Mouse (Mus musculus): ENCODE results near the gene Krt23. TPM values are rescaled to one million over a fixed set of nuclear protein-coding genes. Genes with fewer than 3 reads are reported as not detected.

Krt23 gene
- polyA plus RNA-seq, 1 experiment from 2014 or later: 8.2 TPM

DNA sequence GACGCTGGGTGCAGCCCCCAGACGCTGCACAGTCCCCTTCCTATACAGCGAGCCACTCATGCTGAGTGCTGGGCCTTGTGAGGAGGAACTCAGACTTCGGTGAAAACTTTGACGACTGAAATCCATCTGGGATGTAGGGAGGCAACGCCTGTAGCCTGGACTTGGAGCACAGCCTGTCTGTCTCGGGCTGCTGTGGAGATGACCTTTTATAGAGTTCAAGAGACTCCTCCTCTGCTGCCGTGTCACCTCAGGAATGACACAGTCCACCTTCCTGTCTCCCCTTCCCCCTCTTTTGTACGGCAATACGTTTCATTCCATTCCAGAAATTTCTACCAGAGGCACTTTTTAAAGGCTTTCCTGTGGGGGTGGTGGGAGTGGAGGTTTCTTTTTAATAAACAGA lies 55.0 kb downstream of the Krt23 start, which contains the start of gene Krt20:
Gene Krt20, minus strand, starts transcription at position 179 of the 400 bp plus-strand sequence.
- Histone ChIP-seq H3K27me3 (replicated peaks; ENCODE audit: insufficient read depth, low read length) (no peaks in the 10 kb centered on the region), H3K27ac (ENCODE audit: low read length) (no peak within 1 kb of the TSS), H3K4me3 (ENCODE audit: low read depth, low read length) (no peak within 1 kb of the TSS), H3K36me3 (ENCODE audit: insufficient read depth, low read length) (no peaks in the 10 kb centered on the region), H3K9me3 (ENCODE audit: low read length) (no peaks in the 10 kb centered on the region), H3K4me2 (replicated peaks; ENCODE audit: low read depth, low read length) (no peak within 1 kb of the TSS), H3K4me1 (ENCODE audit: insufficient read depth, low read depth, low read length) (no peaks in the 10 kb centered on the region), H3K9ac (replicated peaks; ENCODE audit: low read depth) (no peak within 1 kb of the TSS)
- ATAC-seq (no peak), DNase-seq (ENCODE audit: low spot score) (no peak)
- no peak for TF ChIP-seq EP300 (IDR thresholded peaks at IDR 0.05)
- no peak for TF ChIP-seq CTCF (IDR thresholded peaks at IDR 0.05)
- 17% methylated on average over 10 of the region's 10 CpGs for WGBS

- no peaks in the 10 kb centered on the region for H3K9me3 ChIP-seq (ENCODE audit: low read length)
- no peak overlapping the region for H3K4me2 ChIP-seq (replicated peaks; ENCODE audit: low read depth, low read length)
- H3K36me3 ChIP-seq (ENCODE audit: insufficient read depth, low read length): no peaks in the 10 kb centered on the region
- H3K4me1 ChIP-seq (ENCODE audit: insufficient read depth, low read depth, low read length): no peaks in the 10 kb centered on the region
- WGBS: 42% methylated on average over 4 of the region's 4 CpGs
- no peak for TF ChIP-seq CTCF (IDR thresholded peaks at IDR 0.05)
- no peak for TF ChIP-seq EP300 (IDR thresholded peaks at IDR 0.05)
- no peak overlapping the region for H3K9ac ChIP-seq (replicated peaks; ENCODE audit: low read depth)
- H3K27me3 ChIP-seq (replicated peaks; ENCODE audit: insufficient read depth, low read length): no peaks in the 10 kb centered on the region
- DNase-seq (ENCODE audit: low spot score) (no peak), ATAC-seq (no peak)
- no peak overlapping the region for H3K4me3 ChIP-seq (ENCODE audit: low read depth, low read length)
- H3K27ac ChIP-seq (ENCODE audit: low read length): no peak overlapping the region
Observed at GRCm38 (mm10) chr11:99436625-99437024, 56.3 kb downstream of the Krt23 start.

DNA sequence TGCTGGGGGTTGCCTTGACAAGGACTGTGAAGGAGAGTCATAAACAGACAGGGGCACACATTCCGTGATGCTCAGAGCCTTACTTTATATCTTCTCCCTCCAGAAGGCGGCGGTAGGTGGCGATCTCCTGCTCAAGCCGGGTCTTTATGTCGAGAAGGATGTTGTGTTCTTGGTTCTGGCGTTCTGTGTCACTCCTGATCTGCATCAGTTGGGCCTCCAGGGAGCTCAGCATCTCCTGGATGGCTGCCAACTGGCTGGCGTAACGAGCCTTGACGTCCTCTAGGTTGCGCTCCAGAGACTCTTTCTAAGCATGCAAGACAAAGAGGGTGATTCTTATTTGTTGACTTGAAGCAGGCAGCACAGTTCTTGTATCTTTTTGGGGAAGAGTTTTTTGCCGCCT lies 62.3 kb downstream of the Krt23 start:
- DNase-seq (ENCODE audit: low spot score): peak; percentile 43
- no peaks in the 10 kb centered on the region for H3K4me1 ChIP-seq (ENCODE audit: insufficient read depth, low read depth, low read length)
- WGBS: 36% methylated on average over 12 of the region's 12 CpGs
- H3K9me3 ChIP-seq (ENCODE audit: low read length): no peaks in the 10 kb centered on the region
- H3K36me3 ChIP-seq (ENCODE audit: insufficient read depth, low read length): no peaks in the 10 kb centered on the region
- H3K4me3 ChIP-seq (ENCODE audit: low read depth, low read length): no peak overlapping the region
- no peaks in the 10 kb centered on the region for H3K27me3 ChIP-seq (replicated peaks; ENCODE audit: insufficient read depth, low read length)
- no peak overlapping the region for H3K27ac ChIP-seq (ENCODE audit: low read length)
- no peak overlapping the region for H3K9ac ChIP-seq (replicated peaks; ENCODE audit: low read depth)
- no peak for TF ChIP-seq EP300 (IDR thresholded peaks at IDR 0.05)
- TF ChIP-seq CTCF (IDR thresholded peaks at IDR 0.05): peak; percentile 24; the same call in 1 of the 2 replicates
- no peak overlapping the region for H3K4me2 ChIP-seq (replicated peaks; ENCODE audit: low read depth, low read length)
- ATAC-seq: no peak

Other genes starting within 250 kb of the Krt23 start
- gene Krt222, start 249.1 kb downstream of the Krt23 start, polyA plus RNA-seq (2015; fragmentation: Nextera tagmentation; extraction: Ambion mirVana): 0.40 and 0.44 TPM in 2 replicates
- gene Krt24, start 207.9 kb downstream of the Krt23 start, polyA plus RNA-seq (2015; fragmentation: Nextera tagmentation; extraction: Ambion mirVana): not detected in 2 replicates
- 0.11 and 0.15 TPM in 2 replicates for gene Krt25, start 170.2 kb downstream of the Krt23 start, polyA plus RNA-seq (2015; fragmentation: Nextera tagmentation; extraction: Ambion mirVana)
- not detected in 2 replicates for gene Krt26, start 155.2 kb downstream of the Krt23 start, polyA plus RNA-seq (2015; fragmentation: Nextera tagmentation; extraction: Ambion mirVana)
- not detected in 2 replicates for gene Krt27, start 142.0 kb downstream of the Krt23 start, polyA plus RNA-seq (2015; fragmentation: Nextera tagmentation; extraction: Ambion mirVana)
- 0.17 and 0.19 TPM in 2 replicates for gene Krt28, start 118.2 kb downstream of the Krt23 start, polyA plus RNA-seq (2015; fragmentation: Nextera tagmentation; extraction: Ambion mirVana)
- gene Krt10, start 103.8 kb downstream of the Krt23 start, polyA plus RNA-seq (2015; fragmentation: Nextera tagmentation; extraction: Ambion mirVana): 18.4 and 19.6 TPM in 2 replicates
- gene Krt12, start 70.9 kb downstream of the Krt23 start, polyA plus RNA-seq (2015; fragmentation: Nextera tagmentation; extraction: Ambion mirVana): not detected in 2 replicates
- gene Krt20, start 55.0 kb downstream of the Krt23 start, polyA plus RNA-seq (2015; fragmentation: Nextera tagmentation; extraction: Ambion mirVana): 0.27 and 0.31 TPM in 2 replicates
- gene Krt39, start 28.2 kb upstream of the Krt23 start, polyA plus RNA-seq (2015; fragmentation: Nextera tagmentation; extraction: Ambion mirVana): not detected in 2 replicates
- not detected in 2 replicates for gene Krt40, start 50.0 kb upstream of the Krt23 start, polyA plus RNA-seq (2015; fragmentation: Nextera tagmentation; extraction: Ambion mirVana)
- not detected in 2 replicates for gene Krtap3-3, start 57.7 kb upstream of the Krt23 start, polyA plus RNA-seq (2015; fragmentation: Nextera tagmentation; extraction: Ambion mirVana)
- gene Krtap3-2, start 63.7 kb upstream of the Krt23 start, polyA plus RNA-seq (2015; fragmentation: Nextera tagmentation; extraction: Ambion mirVana): not detected in 2 replicates
- gene Gm11939, start 66.3 kb upstream of the Krt23 start, polyA plus RNA-seq (2015; fragmentation: Nextera tagmentation; extraction: Ambion mirVana): not detected in 2 replicates
- gene Krtap3-1, start 73.5 kb upstream of the Krt23 start, polyA plus RNA-seq (2015; fragmentation: Nextera tagmentation; extraction: Ambion mirVana): not detected in 2 replicates
- gene Krtap1-5, start 87.9 kb upstream of the Krt23 start, polyA plus RNA-seq (2015; fragmentation: Nextera tagmentation; extraction: Ambion mirVana): 0.26 TPM in 1 of 2 replicates, not detected in the other
- gene Krtap1-4, start 90.5 kb upstream of the Krt23 start, polyA plus RNA-seq (2015; fragmentation: Nextera tagmentation; extraction: Ambion mirVana): not detected in 2 replicates
- gene Krtap1-3, start 98.2 kb upstream of the Krt23 start, polyA plus RNA-seq (2015; fragmentation: Nextera tagmentation; extraction: Ambion mirVana): not detected in 2 replicates
- gene Krtap9-3, start 105.0 kb upstream of the Krt23 start, polyA plus RNA-seq (2015; fragmentation: Nextera tagmentation; extraction: Ambion mirVana): not detected in 2 replicates
- not detected in 2 replicates for gene Gm11938, start 110.2 kb upstream of the Krt23 start, polyA plus RNA-seq (2015; fragmentation: Nextera tagmentation; extraction: Ambion mirVana)
- not detected in 2 replicates for gene Gm11937, start 117.1 kb upstream of the Krt23 start, polyA plus RNA-seq (2015; fragmentation: Nextera tagmentation; extraction: Ambion mirVana)
- gene Krtap2-4, start 121.7 kb upstream of the Krt23 start, polyA plus RNA-seq (2015; fragmentation: Nextera tagmentation; extraction: Ambion mirVana): not detected in 2 replicates
- not detected in 2 replicates for gene Gm11562, start 127.3 kb upstream of the Krt23 start, polyA plus RNA-seq (2015; fragmentation: Nextera tagmentation; extraction: Ambion mirVana)
- not detected in 2 replicates for gene Krtap4-1, start 135.1 kb upstream of the Krt23 start, polyA plus RNA-seq (2015; fragmentation: Nextera tagmentation; extraction: Ambion mirVana)
- not detected in 2 replicates for gene Krtap4-2, start 141.9 kb upstream of the Krt23 start, polyA plus RNA-seq (2015; fragmentation: Nextera tagmentation; extraction: Ambion mirVana)
- gene Krtap4-7, start 151.0 kb upstream of the Krt23 start, polyA plus RNA-seq (2015; fragmentation: Nextera tagmentation; extraction: Ambion mirVana): not detected in 2 replicates
- not detected in 2 replicates for gene Gm11555, start 157.1 kb upstream of the Krt23 start, polyA plus RNA-seq (2015; fragmentation: Nextera tagmentation; extraction: Ambion mirVana)
- not detected in 2 replicates for gene Gm11563, start 165.8 kb upstream of the Krt23 start, polyA plus RNA-seq (2015; fragmentation: Nextera tagmentation; extraction: Ambion mirVana)
- gene Krtap4-6, start 172.8 kb upstream of the Krt23 start, polyA plus RNA-seq (2015; fragmentation: Nextera tagmentation; extraction: Ambion mirVana): not detected in 2 replicates
- gene Gm14190, start 197.6 kb upstream of the Krt23 start, polyA plus RNA-seq (2015; fragmentation: Nextera tagmentation; extraction: Ambion mirVana): not detected in 2 replicates
- not detected in 2 replicates for gene Gm14180, start 241.2 kb upstream of the Krt23 start, polyA plus RNA-seq (2015; fragmentation: Nextera tagmentation; extraction: Ambion mirVana)

Measured in lung, postnatal 0 days (tissue).